Mouse (Mus musculus) kidney, postnatal 0 days (tissue): Measurements from ENCODE around the gene Ano8. TPM values are rescaled to one million over a fixed set of nuclear protein-coding genes. Genes with fewer than 3 reads are reported as not detected.

Experiments used
- ATAC-seq: fragments of 200-750 bp; cut with Nextera tagmentation; replicated peaks from 2 replicates; pipeline ENCODE4 v1.8.0; 2017; ENCODE audit warnings: low read depth, moderate number of reproducible peaks, moderate TSS enrichment, moderate library complexity; ENCODE audit not compliant: low FRiP score
- DNase-seq: peaks from one replicate; pipeline ENCODE4 v3.0.0-alpha.2; 2016; ENCODE audit warnings: low spot score
- H3K27ac ChIP-seq: fragments of 300-500 bp; sonication (generic); 2 replicates; pipeline ENCODE4 v1.5.1; 2014; ENCODE audit warnings: mild to moderate bottlenecking
- H3K27me3 ChIP-seq: fragments of 300-500 bp; sonication (generic); 2 replicates; pipeline ENCODE4 v1.6.1; 2014; ENCODE audit warnings: low read length, mixed read lengths; ENCODE audit not compliant: insufficient read depth
- H3K36me3 ChIP-seq: fragments of 300-500 bp; sonication (generic); 2 replicates; pipeline ENCODE4 v1.6.1; 2014; ENCODE audit warnings: low read length, mixed read lengths; ENCODE audit not compliant: insufficient read depth
- H3K4me1 ChIP-seq: fragments of 300-500 bp; sonication (generic); replicated peaks from 2 replicates; pipeline ENCODE4 v1.6.1; 2014; ENCODE audit warnings: antibody characterized with exemption, low read length, mixed read lengths; ENCODE audit not compliant: insufficient read depth
- H3K4me2 ChIP-seq: fragments of 300-500 bp; sonication (generic); 2 replicates; pipeline ENCODE4 v1.6.1; 2014; ENCODE audit warnings: mild to moderate bottlenecking, low read length, moderate library complexity, mixed read lengths
- H3K4me3 ChIP-seq: fragments of 300-500 bp; sonication (generic); replicated peaks from 2 replicates; pipeline ENCODE4 v1.5.1; 2014; ENCODE audit warnings: low read depth, low read length
- H3K9ac ChIP-seq: fragments of 300-500 bp; sonication (generic); 2 replicates; pipeline ENCODE4 v1.6.1; 2014; ENCODE audit warnings: low read depth, low read length
- H3K9me3 ChIP-seq: fragments of 300-500 bp; sonication (generic); replicated peaks from 2 replicates; pipeline ENCODE4 v1.6.1; 2016; ENCODE audit warnings: low read length, inconsistent platforms, mixed read lengths
- CTCF ChIP-seq: IDR thresholded peaks from 2 replicates; pipeline ENCODE4 v1.5.1; 2016; ENCODE audit warnings: antibody characterized with exemption, low read depth, mild to moderate bottlenecking, moderate library complexity
- WGBS: fragments of 180-500 bp; shearing (Covaris S2); extraction: QIAGEN DNeasy Blood & Tissue Kit; methylation state at CpG from one replicate; pipeline ENCODE4 v1.1.7; 2014; 5-methylcytosine and 5-hydroxymethylcytosine counted together
- polyA plus RNA-seq: library from polyadenylated mRNA; unstranded; fragments of >200 nt; fragmentation: Nextera tagmentation; extraction: Ambion mirVana; gene quantifications from 2 replicates; pipeline ENCODE4 v1.2.1, GENCODE M21; 2015

The Ano8 gene
- polyA plus RNA-seq, 1 experiment from 2014 or later: 1.4 TPM

GRCm38 (mm10) chr8:71456906-71457305 is 28.9 kb downstream of the Ano8 start:
- ATAC-seq (0 out of 2 replicates have a peak, but pooled peaks have one; percentile 27), DNase-seq (no peak)

GRCm38 (mm10) chr8:71454668-71455067 is 31.1 kb downstream of the Ano8 start:
- no peak for DNase-seq
- WGBS: 76% methylated on average over 8 of the region's 8 CpGs
- no peak overlapping the region for H3K4me2 ChIP-seq

More at GRCm38 (mm10) chr8:71456906-71457305, 28.9 kb downstream of the Ano8 start:
- no peak for TF ChIP-seq CTCF
- Histone ChIP-seq H3K9ac (no peak overlapping the region), H3K27me3 (no peaks in the 10 kb centered on the region), H3K9me3 (no peaks in the 10 kb centered on the region), H3K27ac (no peak overlapping the region), H3K4me2 (no peak overlapping the region), H3K4me3 (no peak overlapping the region), H3K36me3 (peaks cover 10% of the 10 kb centered on the region; the same call in 1 of the 2 replicates), H3K4me1 (no peaks in the 10 kb centered on the region)
- 52% methylated on average over 22 of the region's 22 CpGs for WGBS

GRCm38 (mm10) chr8:71452669-71453068 is 33.1 kb downstream of the Ano8 start:
- Histone ChIP-seq H3K36me3 (no peaks in the 10 kb centered on the region), H3K9ac (no peak overlapping the region), H3K27me3 (no peaks in the 10 kb centered on the region), H3K4me1 (no peaks in the 10 kb centered on the region), H3K4me2 (no peak overlapping the region), H3K4me3 (no peak overlapping the region), H3K9me3 (no peaks in the 10 kb centered on the region), H3K27ac (no peak overlapping the region)
- TF ChIP-seq CTCF: no peak
- ATAC-seq (no peak), DNase-seq (no peak)
- 82% methylated on average over 2 of the region's 2 CpGs for WGBS

More at GRCm38 (mm10) chr8:71454668-71455067, 31.1 kb downstream of the Ano8 start:
- Histone ChIP-seq H3K4me3 (no peak overlapping the region), H3K9ac (no peak overlapping the region), H3K36me3 (no peaks in the 10 kb centered on the region), H3K9me3 (no peaks in the 10 kb centered on the region), H3K4me1 (no peaks in the 10 kb centered on the region), H3K27ac (no peak overlapping the region), H3K27me3 (no peaks in the 10 kb centered on the region)
- ATAC-seq: no peak
- no peak for TF ChIP-seq CTCF

GRCm38 (mm10) chr8:71451777-71452176 is 34.0 kb downstream of the Ano8 start:
- Histone ChIP-seq H3K9ac (no peak overlapping the region), H3K27me3 (no peaks in the 10 kb centered on the region), H3K4me2 (no peak overlapping the region), H3K27ac (no peak overlapping the region), H3K9me3 (no peaks in the 10 kb centered on the region), H3K4me3 (no peak overlapping the region), H3K4me1 (no peaks in the 10 kb centered on the region), H3K36me3 (no peaks in the 10 kb centered on the region)
- ATAC-seq: no peak
- DNase-seq: no peak
- no peak for TF ChIP-seq CTCF
- 40% methylated on average over 11 of the region's 11 CpGs for WGBS

GRCm38 (mm10) chr8:71451337-71451736 is 34.4 kb downstream of the Ano8 start:
- WGBS: 65% methylated on average over 4 of the region's 4 CpGs
- H3K36me3 ChIP-seq: no peaks in the 10 kb centered on the region
- DNase-seq (no peak), ATAC-seq (no peak)
- H3K4me3 ChIP-seq: no peak overlapping the region
- no peaks in the 10 kb centered on the region for H3K9me3 ChIP-seq
- no peak overlapping the region for H3K9ac ChIP-seq
- H3K27me3 ChIP-seq: no peaks in the 10 kb centered on the region
- no peak overlapping the region for H3K4me2 ChIP-seq
- H3K4me1 ChIP-seq: no peaks in the 10 kb centered on the region
- H3K27ac ChIP-seq: no peak overlapping the region
- no peak for TF ChIP-seq CTCF

- H3K4me1 ChIP-seq: no peaks in the 10 kb centered on the region
- H3K36me3 ChIP-seq: no peaks in the 10 kb centered on the region
- H3K4me2 ChIP-seq: no peak overlapping the region
- DNase-seq: no peak
- H3K27ac ChIP-seq: no peak overlapping the region
- no peak overlapping the region for H3K9ac ChIP-seq
- no peaks in the 10 kb centered on the region for H3K27me3 ChIP-seq
- no peaks in the 10 kb centered on the region for H3K9me3 ChIP-seq
- WGBS: 76% methylated on average over 7 of the region's 7 CpGs
- ATAC-seq: no peak
- TF ChIP-seq CTCF: no peak
- H3K4me3 ChIP-seq: no peak overlapping the region
Measured at GRCm38 (mm10) chr8:71445096-71445495, 40.7 kb downstream of the Ano8 start.

GRCm38 (mm10) chr8:71441404-71441803 is 44.4 kb downstream of the Ano8 start:
- Histone ChIP-seq H3K36me3 (no peaks in the 10 kb centered on the region), H3K9ac (no peak overlapping the region), H3K4me2 (no peak overlapping the region), H3K27me3 (no peaks in the 10 kb centered on the region), H3K4me3 (no peak overlapping the region), H3K4me1 (no peaks in the 10 kb centered on the region), H3K9me3 (no peaks in the 10 kb centered on the region), H3K27ac (no peak overlapping the region)
- TF ChIP-seq CTCF: peak; percentile 92
- no peak for ATAC-seq
- WGBS: 1% methylated on average over 7 of the region's 7 CpGs
- DNase-seq: peak; percentile 94
